In the genomic region with DNA sequence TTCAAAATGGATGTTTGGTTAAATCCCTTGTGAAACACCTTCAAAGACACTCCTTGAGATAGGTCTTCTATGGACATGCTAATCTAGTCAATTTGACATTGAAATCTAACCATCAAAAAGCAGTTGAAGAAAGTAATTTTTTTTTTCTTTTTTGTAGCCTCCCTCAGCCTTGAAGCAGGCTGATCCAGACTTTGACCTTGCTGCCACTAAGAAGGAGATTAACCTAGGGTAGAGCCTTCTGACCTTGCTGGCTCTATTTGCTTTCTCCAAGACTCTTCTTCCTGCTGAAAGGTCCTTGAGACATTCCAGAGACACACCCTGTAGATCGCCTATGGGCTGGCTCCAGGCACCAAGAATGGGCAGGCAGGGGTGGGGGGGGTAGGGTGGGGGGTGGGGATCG, we compare ENCODE assay signal across 29 mouse cellular contexts.
DNase-seq lines count a peak whose midpoint lies in the region; ATAC-seq and TF ChIP-seq lines count a peak whose summit lies in the region.
"Had no signal": no experiment of that assay in that cellular context is flagged by ENCODE, and none has a peak within 500 bp of the region (broad histone marks: within the 10 kb centered on the region; RNA-seq: fewer than 3 reads in every experiment).

No protein-coding gene starts in this region.

- H3K27me3 ChIP-seq in forebrain, embryonic 10.5 days (ENCODE audit: poor library complexity, severe bottlenecking) = no peaks in the 10 kb centered on the region
- no peaks in the 10 kb centered on the region for H3K27me3 ChIP-seq in forebrain, embryonic 12.5 days
- H3K27me3 ChIP-seq in ES-Bruce4 (ENCODE audit: control insufficient read depth, insufficient read depth, low read length, poor library complexity, severe bottlenecking) = no peaks in the 10 kb centered on the region
- H3K27me3 ChIP-seq: embryonic facial prominence, embryonic 12.5 days; embryonic facial prominence, embryonic 15.5 days; heart, embryonic 12.5 days; heart, embryonic 15.5 days; hindbrain, embryonic 13.5 days had no signal

- 30% methylated on average over 2 of the region's 2 CpGs for WGBS in forebrain, embryonic 10.5 days
- WGBS in forebrain, embryonic 12.5 days = 22% methylated on average over 2 of the region's 2 CpGs

- no peak overlapping the region for H3K4me3 ChIP-seq in forebrain, embryonic 10.5 days
- no peak overlapping the region for H3K4me3 ChIP-seq in forebrain, embryonic 12.5 days (replicated peaks)
- H3K4me3 ChIP-seq in ES-Bruce4 (ENCODE audit: low read depth, low read length) = no peak overlapping the region
- H3K4me3 ChIP-seq: embryonic facial prominence, embryonic 12.5 days; embryonic facial prominence, embryonic 15.5 days; gastrocnemius, adult 2 months; heart, embryonic 12.5 days; heart, embryonic 15.5 days; hindbrain, embryonic 10.5 days; hindbrain, embryonic 13.5 days had no signal

- no peak for TF ChIP-seq CTCF in ES-Bruce4 (IDR thresholded peaks at IDR 0.05; ENCODE audit: low read depth, low read length)

- peak; percentile 51; the same call in 1 of the 2 replicates for TF ChIP-seq EP300 in ES-Bruce4 (IDR thresholded peaks at IDR 0.05; ENCODE audit: insufficient read depth, low read depth, low read length)

- no peak for ATAC-seq in forebrain, embryonic 12.5 days (ENCODE audit: low FRiP score)
- ATAC-seq: CD4-positive, CD25-positive, alpha-beta regulatory T cell, adult 4 months; forebrain, embryonic 14.5 days; forebrain, postnatal 0 days; hindbrain, embryonic 16.5 days; intestine, embryonic 16.5 days had no signal

- peaks cover 7% of the 10 kb centered on the region for H3K4me1 ChIP-seq in forebrain, embryonic 10.5 days
- H3K4me1 ChIP-seq in forebrain, embryonic 12.5 days = 0 out of 2 replicates have a peak, but pooled peaks cover 3% of the 10 kb centered on the region
- no peaks in the 10 kb centered on the region for H3K4me1 ChIP-seq in ES-Bruce4 (ENCODE audit: control insufficient read depth, insufficient read depth, low read length)
- H3K4me1 ChIP-seq: embryonic facial prominence, embryonic 12.5 days; embryonic facial prominence, embryonic 15.5 days; heart, embryonic 12.5 days; heart, embryonic 15.5 days; hindbrain, embryonic 10.5 days; hindbrain, embryonic 13.5 days had no signal

- no peak for DNase-seq in forebrain, embryonic 10.5 days (ENCODE audit: extremely low spot score, low spot score)
- peak; percentile 93 for DNase-seq in ES-CJ7 (ENCODE audit: low read depth, low spot score)
- DNase-seq in ZHBTc4 (ENCODE audit: low read depth, low spot score) = peak; percentile 74
- DNase-seq in spleen, postnatal 10 days (ENCODE audit: low spot score in 2 of 2) = no peak
- DNase-seq in layer of hippocampus, postnatal 10 days (ENCODE audit: low spot score in 2 of 2) = no peak
- DNase-seq: adrenal gland, postnatal 25 days; cerebellum, adult 11-12 months; cerebellum, adult 8-10 months; cerebellum, postnatal 10 days; cerebellum, postnatal 36 days; forebrain, postnatal 0 days; gastrocnemius, adult 2 months; gastrocnemius, postnatal 14 days; heart, adult 18-20 months; heart, postnatal 10 days; heart, postnatal 36 days; kidney, adult 2 months had no signal

- H3K9me3 ChIP-seq in forebrain, embryonic 10.5 days = no peaks in the 10 kb centered on the region
- H3K9me3 ChIP-seq in forebrain, embryonic 12.5 days = no peaks in the 10 kb centered on the region
- H3K9me3 ChIP-seq in ES-Bruce4 (replicated peaks; ENCODE audit: control insufficient read depth, insufficient read depth, low read length, poor library complexity, severe bottlenecking) = no peaks in the 10 kb centered on the region
- H3K9me3 ChIP-seq: embryonic facial prominence, embryonic 12.5 days; embryonic facial prominence, embryonic 15.5 days; heart, embryonic 12.5 days; heart, embryonic 15.5 days; hindbrain, embryonic 10.5 days; hindbrain, embryonic 13.5 days had no signal

- TF ChIP-seq POLR2A in ES-Bruce4 (IDR thresholded peaks at IDR 0.05; ENCODE audit: insufficient read depth, low read length) = no peak

- H3K4me2 ChIP-seq in forebrain, embryonic 12.5 days = no peak overlapping the region
- H3K4me2 ChIP-seq: embryonic facial prominence, embryonic 12.5 days; embryonic facial prominence, embryonic 15.5 days; heart, embryonic 12.5 days; heart, embryonic 15.5 days; hindbrain, embryonic 13.5 days had no signal

- no peaks in the 10 kb centered on the region for H3K36me3 ChIP-seq in forebrain, embryonic 10.5 days (replicated peaks)
- H3K36me3 ChIP-seq in forebrain, embryonic 12.5 days (replicated peaks) = no peaks in the 10 kb centered on the region
- H3K36me3 ChIP-seq in ES-Bruce4 (ENCODE audit: control insufficient read depth, insufficient read depth, low read length, poor library complexity, severe bottlenecking) = no peaks in the 10 kb centered on the region
- H3K36me3 ChIP-seq: embryonic facial prominence, embryonic 12.5 days; embryonic facial prominence, embryonic 15.5 days; heart, embryonic 12.5 days; heart, embryonic 15.5 days; hindbrain, embryonic 10.5 days; hindbrain, embryonic 13.5 days had no signal

- H3K9ac ChIP-seq in forebrain, embryonic 12.5 days = no peak overlapping the region
- H3K9ac ChIP-seq in ES-Bruce4 (ENCODE audit: low read depth, poor library complexity, severe bottlenecking) = no peak overlapping the region
- H3K9ac ChIP-seq: embryonic facial prominence, embryonic 12.5 days; embryonic facial prominence, embryonic 15.5 days; forebrain, postnatal 0 days; heart, embryonic 12.5 days; heart, embryonic 15.5 days; hindbrain, embryonic 13.5 days had no signal

- 0 out of 2 replicates have a peak overlapping the region, but pooled peaks have one; percentile 35 for H3K27ac ChIP-seq in forebrain, embryonic 10.5 days
- no peak overlapping the region for H3K27ac ChIP-seq in forebrain, embryonic 12.5 days
- H3K27ac ChIP-seq in ES-Bruce4 (ENCODE audit: insufficient read depth, low read length) = no peak overlapping the region
- H3K27ac ChIP-seq: embryonic facial prominence, embryonic 12.5 days; embryonic facial prominence, embryonic 15.5 days; gastrocnemius, adult 2 months; heart, embryonic 15.5 days; hindbrain, embryonic 10.5 days; hindbrain, embryonic 13.5 days had no signal

Comparison
In these comparisons a context has a peak if more than half of its experiments do, and no peak if none do; other contexts are left out.
1. DNase-seq: peak in ES-CJ7 (single experiment) and ZHBTc4 (single experiment); none in forebrain, embryonic 10.5 days (single experiment), spleen, postnatal 10 days (0 of 2) and layer of hippocampus, postnatal 10 days (0 of 2).